Mouse (Mus musculus) R1 (cell line): ENCODE measurements at regions not wholly inside any gene's neighbourhood (a gene's known extent, or its start where the extent isn't known, plus 50 kb on each side); places are given as distances from the start of the nearest gene placed in this dataset.
"Not testable (repeated sequence)": the region's sequence is repeated elsewhere in the genome, so short reads cannot be mapped to it uniquely, and the experiment has no call there.

ENCODE experiments used
- DNase-seq: peaks from one replicate; pipeline ENCODE4 v3.0.0-alpha.2; 2018; ENCODE audit warnings: low read depth, low spot score

DNA sequence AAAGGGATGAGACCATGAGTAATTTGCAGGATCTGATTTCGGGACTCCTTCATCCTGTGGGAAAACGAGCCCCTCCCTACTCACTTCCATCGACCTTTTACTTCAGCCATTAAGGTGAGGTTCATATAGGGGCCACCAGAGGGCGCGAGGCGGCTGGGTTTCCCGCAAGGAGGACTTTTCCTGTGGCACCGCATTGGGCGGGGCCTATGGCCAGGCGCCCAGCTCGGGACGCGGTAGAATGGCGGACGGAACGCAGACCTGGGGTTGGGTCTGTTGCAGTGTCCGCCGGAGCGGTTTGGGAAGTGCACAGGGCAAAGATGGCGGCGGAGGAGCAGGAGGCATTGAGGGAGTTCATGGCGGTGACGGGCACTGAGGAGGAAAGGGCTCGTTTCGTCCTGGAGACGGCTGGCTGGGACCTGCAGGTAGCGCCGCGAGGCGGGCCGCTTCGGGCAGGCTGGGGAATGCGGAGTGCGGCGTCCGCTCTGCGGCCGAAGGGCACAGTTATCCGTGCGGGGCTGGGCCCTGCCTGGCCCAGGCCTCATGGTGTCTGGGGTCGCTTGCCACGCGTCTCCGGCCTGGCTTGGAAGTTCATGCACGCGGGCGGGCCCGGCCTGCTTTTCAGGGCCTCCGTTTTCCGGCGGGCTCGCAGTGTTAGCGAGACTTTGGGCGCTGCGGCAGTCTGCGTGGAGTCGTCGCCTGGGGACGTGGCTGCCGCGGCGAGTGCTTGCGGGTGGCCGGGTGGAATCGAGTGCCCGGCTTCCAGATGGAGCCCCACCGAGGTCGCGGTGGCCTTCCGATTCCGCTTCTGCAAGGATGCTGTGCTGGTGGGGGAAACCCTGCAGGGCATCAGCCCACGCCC, 219.1 kb downstream of the Gm31371 start:
- peak; percentile 95 for DNase-seq

DNA sequence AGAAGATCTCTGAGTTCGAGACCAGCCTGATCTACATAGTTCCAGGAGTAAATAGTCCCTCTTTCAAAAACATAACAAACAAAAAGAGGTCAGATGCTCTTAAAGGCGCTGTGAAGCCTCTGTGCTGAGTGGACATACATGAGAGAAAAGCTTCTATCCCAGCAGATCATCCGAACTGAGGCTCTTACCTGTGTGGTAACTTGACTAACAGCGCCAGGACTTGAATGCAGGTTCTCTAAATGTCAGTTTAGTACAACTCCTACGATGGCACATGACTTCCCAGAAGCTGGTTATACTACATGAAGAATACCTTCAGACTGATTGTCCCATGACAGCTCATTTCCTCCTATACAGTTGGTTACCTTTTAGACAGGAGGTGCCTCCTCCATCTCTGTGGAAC, 220.4 kb downstream of the Gm31371 start:
- not testable (repeated sequence) for DNase-seq

DNA sequence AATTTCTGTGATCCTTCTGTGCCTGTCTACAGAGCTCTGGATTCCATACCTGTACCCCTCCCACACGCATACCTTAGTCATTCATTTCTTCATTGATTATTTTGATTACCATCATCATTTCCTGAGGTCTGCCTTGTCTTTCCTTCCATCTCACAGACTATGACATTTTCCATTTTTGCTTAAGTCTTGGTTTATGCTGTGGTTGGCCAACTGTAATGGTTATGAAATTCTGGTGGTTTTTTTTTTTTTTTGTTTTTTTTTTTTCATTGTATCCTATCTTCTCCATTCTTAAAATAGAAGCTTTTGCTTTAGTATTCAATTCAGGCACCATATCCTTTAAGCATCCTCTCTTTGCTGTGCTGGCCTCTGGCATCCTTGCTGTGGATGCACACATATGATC, 227.4 kb downstream of the Gm15319 start:
- not testable (repeated sequence) for DNase-seq

DNA sequence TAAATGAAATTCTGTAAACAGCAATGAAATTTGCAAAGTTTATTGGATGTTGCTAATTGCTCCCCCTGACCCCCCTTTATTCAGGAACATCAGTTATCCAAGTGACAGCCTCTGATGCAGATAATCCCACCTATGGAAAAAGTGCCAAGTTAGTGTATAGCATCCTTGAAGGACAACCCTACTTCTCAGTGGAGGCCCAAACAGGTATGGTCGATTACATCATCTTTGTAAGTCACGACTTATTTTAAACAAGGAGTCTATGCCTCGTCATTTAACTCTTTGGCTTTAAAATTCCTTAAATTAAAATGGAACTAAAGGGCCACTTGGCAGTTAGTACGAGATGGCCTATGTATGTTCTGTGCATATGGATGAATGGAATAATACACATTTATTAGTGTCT, 217.6 kb downstream of the Gm15319 start:
- DNase-seq: not testable (repeated sequence)

DNA sequence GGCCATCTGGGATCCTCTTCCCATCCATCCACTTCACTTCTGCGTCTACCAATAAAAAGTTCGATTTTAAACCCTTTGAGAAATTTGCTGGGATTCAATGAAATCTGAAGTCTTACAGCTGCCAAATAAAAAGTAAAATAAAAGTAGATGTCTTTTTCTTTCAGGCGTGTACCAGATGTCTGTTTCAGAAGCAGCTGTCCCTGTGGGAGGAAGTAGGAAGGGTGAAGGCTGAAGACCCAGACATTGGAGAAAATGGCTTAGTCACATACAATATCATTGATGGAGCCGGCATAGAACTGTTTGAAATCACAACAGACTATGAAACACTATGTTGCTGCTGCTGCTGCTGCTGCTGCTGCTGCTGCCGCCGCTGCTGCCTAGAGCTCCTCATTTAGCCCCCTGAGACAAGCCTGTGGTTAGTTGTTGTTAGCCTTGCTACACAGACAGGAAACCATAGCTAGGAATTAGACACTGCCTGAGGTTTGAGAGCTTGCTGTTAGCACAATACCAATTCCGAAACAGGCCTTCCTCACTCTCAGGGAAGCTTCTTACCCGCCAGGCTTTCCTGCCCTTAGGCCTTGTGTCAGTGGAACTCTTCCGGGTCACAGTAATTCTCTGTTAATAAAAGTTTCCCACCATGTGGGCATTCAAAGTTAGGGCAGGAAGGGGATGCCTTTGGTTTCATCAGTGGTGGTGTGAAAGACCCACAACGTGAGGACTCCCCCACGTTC, 211.5 kb downstream of the Gm15319 start:
- not testable (repeated sequence) for DNase-seq

DNA sequence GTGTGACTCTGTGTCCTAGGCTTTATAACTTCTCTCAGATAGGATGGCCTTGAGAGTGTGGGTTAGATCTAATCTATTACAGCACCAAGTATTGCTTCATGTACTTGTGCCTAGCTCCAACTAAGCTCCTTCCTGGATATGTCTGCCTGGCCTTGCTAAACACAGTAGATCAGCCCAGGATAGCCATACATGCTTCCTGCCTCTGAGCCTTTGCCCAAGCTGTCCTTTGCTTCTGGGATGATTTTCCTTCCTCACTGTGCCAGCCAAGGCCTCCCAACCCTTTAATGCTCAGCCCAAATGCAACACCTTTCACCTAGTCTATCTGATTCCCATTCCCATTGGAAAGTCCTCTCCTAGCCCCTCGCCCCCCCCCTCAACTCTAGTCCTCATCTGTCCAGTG, 208.9 kb downstream of the Gm15319 start:
- not testable (repeated sequence) for DNase-seq
